Mouse (Mus musculus) forebrain, postnatal 0 days (tissue): ENCODE data around the gene Igtp. TPM values are rescaled to one million over a fixed set of nuclear protein-coding genes. Genes with fewer than 3 reads are reported as not detected.
"Not testable (repeated sequence)": the region's sequence is repeated elsewhere in the genome, so short reads cannot be mapped to it uniquely, and the experiment has no call there.

Experiments used
- ATAC-seq: fragments of 200-750 bp; cut with Nextera tagmentation; 2 replicates; pipeline ENCODE4 v1.8.0; 2017; ENCODE audit warnings: mild to moderate bottlenecking, moderate library complexity
- DNase-seq: peaks from one replicate; pipeline ENCODE4 v3.0.0-alpha.2; 2015
- H3K27ac ChIP-seq: fragments of 300-500 bp; sonication (generic); 2 replicates; pipeline ENCODE4 v1.5.1; 2014; ENCODE audit warnings: low read depth, mild to moderate bottlenecking, antibody characterized with exemption, low read length, moderate library complexity, mixed read lengths
- H3K27me3 ChIP-seq: fragments of 300-500 bp; sonication (generic); 2 replicates; pipeline ENCODE4 v1.6.1; 2014; ENCODE audit warnings: mild to moderate bottlenecking, low read length, mixed read lengths; ENCODE audit not compliant: insufficient read depth
- H3K36me3 ChIP-seq: fragments of 300-500 bp; sonication (generic); 2 replicates; pipeline ENCODE4 v1.6.1; 2014; ENCODE audit warnings: mild to moderate bottlenecking, moderate library complexity; ENCODE audit not compliant: insufficient read depth
- H3K4me1 ChIP-seq: fragments of 300-500 bp; sonication (generic); 2 replicates; pipeline ENCODE4 v1.6.1; 2014; ENCODE audit warnings: antibody characterized with exemption; ENCODE audit not compliant: insufficient read depth
- H3K4me2 ChIP-seq: fragments of 300-500 bp; sonication (generic); 2 replicates; pipeline ENCODE4 v1.6.1; 2014; ENCODE audit warnings: low read depth, mild to moderate bottlenecking, moderate library complexity
- H3K4me3 ChIP-seq: fragments of 300-500 bp; sonication (generic); 2 replicates; pipeline ENCODE4 v1.5.1; 2014; ENCODE audit warnings: low read depth, low read length, mixed read lengths
- H3K9ac ChIP-seq: fragments of 300-500 bp; sonication (generic); 2 replicates; pipeline ENCODE4 v1.6.1; 2014; ENCODE audit warnings: mild to moderate bottlenecking
- H3K9me3 ChIP-seq: fragments of 300-500 bp; sonication (generic); 2 replicates; pipeline ENCODE4 v1.6.1; 2016; ENCODE audit warnings: low read length
- CTCF ChIP-seq: sonication (generic); IDR thresholded peaks from 2 replicates; pipeline ENCODE4 v1.5.1; 2016; ENCODE audit warnings: antibody characterized with exemption, control low read depth, low read depth
- WGBS: fragments of 180-500 bp; shearing (Covaris S2); extraction: QIAGEN DNeasy Blood & Tissue Kit; methylation state at CpG from one replicate; pipeline ENCODE4 v1.1.7; 2014; 5-methylcytosine and 5-hydroxymethylcytosine counted together
- polyA plus RNA-seq: library from polyadenylated mRNA; unstranded; fragments of >200 nt; fragmentation: Nextera tagmentation; extraction: Ambion mirVana; gene quantifications from 2 replicates; pipeline ENCODE4 v1.2.1, GENCODE M21; 2015
- total RNA-seq: library from RNA; depleted of rRNA; stranded (reverse); fragments of >200 nt; gene quantifications from 2 replicates; pipeline ENCODE4 v1.2.3, GENCODE M21; 2014; rRNA removed

Igtp gene
- total RNA-seq (1.1 and 1.8 TPM in 2 replicates), polyA plus RNA-seq (1.7 and 2.6 TPM in 2 replicates)

DNA sequence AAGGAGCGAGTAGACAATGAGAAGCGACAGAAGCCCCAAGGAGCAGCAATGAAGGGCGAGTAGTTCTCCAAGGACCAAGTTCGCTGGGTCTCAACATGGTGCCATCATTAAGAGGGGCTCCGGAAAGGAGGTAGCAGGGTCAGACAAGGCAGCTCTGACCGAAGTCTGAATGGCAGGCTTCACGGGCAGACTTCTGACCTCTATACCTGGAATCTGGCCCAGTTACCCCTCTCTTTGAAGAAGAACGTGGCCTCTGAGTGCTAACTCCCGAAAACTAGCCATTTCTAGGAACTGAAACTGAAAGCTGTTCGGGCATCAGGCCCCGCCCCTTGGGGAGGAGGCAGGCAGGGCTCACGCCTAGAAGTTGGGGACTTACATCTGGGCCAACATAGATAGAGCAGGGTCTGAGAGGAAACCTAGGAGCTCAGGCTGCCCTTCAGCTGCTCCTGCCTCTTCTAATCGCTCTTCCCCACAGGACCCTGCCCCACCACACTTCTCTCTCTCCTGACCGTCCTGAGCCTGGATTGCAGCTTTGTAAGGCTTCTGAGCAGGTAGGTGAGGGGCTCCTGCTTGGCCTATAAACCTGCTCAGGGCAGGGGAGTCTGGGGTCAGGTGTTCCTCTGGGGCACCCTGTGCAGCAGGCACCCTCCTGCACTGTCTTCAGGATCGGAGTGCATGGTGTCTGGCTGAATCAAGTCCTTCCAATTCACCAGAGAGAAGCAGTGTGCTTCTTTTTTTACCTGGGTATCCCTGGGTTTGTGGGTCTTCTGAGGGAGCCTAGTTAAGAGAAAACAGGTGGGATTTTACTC is at the start of gene Igtp, which contains the start of gene Irgm2:
Gene Igtp, plus strand, starts transcription at position 328 of the 809 bp plus-strand sequence.
Gene Irgm2, plus strand, starts transcription at position 390 of the 809 bp plus-strand sequence.
- DNase-seq, H3K9me3 ChIP-seq, H3K27me3 ChIP-seq, H3K36me3 ChIP-seq, H3K4me1 ChIP-seq, H3K27ac ChIP-seq: not testable (repeated sequence)
- peak within 1 kb of the TSS; percentile 56 for H3K4me2 ChIP-seq
- H3K9ac ChIP-seq = peak within 1 kb of the TSS; percentile 39
- ATAC-seq = peak; percentile 25; the same call in 1 of the 2 replicates
- 13% methylated on average over 12 of the region's 15 CpGs for WGBS
- peak within 1 kb of the TSS; percentile 38 for H3K4me3 ChIP-seq

DNA sequence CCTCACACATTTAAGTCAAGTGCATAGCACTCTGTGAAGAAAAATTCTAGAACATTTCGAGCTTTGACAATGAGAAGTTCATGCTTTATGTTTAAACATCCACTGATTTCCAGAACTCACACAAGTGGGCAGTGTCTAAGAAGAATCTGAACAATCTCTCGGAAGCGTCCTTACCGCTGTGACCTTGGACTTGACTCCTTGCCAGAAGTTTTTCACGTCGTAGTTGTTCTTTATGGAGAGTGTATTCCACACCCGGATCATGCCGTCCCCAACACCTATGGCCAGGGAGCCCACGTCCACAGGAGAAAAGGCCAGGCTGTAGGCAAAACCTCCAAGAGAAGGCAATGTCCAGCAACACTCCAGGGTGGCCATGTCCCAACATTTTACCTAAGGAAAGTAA is 43.9 kb upstream of the Igtp start:
- no peak overlapping the region for H3K4me3 ChIP-seq
- no peak overlapping the region for H3K9ac ChIP-seq
- H3K27me3 ChIP-seq = no peaks in the 10 kb centered on the region
- WGBS = 93% methylated on average over 9 of the region's 9 CpGs
- peaks cover 77% of the 10 kb centered on the region for H3K36me3 ChIP-seq
- DNase-seq (no peak), ATAC-seq (no peak)
- H3K27ac ChIP-seq = no peak overlapping the region
- H3K4me2 ChIP-seq = no peak overlapping the region
- H3K4me1 ChIP-seq = no peaks in the 10 kb centered on the region
- no peak for TF ChIP-seq CTCF
- no peaks in the 10 kb centered on the region for H3K9me3 ChIP-seq

DNA sequence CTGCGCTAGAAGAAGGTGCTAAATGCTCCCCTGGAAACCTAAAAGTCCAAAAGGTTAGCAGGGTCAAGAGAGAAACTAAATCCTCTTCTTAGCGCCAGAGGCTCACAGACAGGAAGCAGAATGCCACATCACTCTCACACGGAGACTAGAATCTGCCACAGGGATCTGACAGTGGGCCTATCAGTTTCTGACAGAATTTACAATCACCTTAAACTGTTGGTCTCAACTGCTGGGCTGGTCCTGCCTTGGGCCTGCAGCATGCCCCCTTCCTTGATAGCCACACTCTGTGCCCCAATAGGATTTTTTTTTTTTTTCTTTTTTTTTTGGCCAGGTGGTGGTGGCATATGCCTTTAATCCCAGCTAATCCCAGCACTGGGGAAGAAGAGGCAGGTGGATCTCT is 42.5 kb upstream of the Igtp start:
- Histone ChIP-seq H3K9ac (no peak overlapping the region), H3K4me2 (no peak overlapping the region), H3K36me3 (peaks cover 74% of the 10 kb centered on the region), H3K9me3 (no peaks in the 10 kb centered on the region), H3K4me1 (no peaks in the 10 kb centered on the region), H3K27me3 (no peaks in the 10 kb centered on the region), H3K4me3 (no peak overlapping the region), H3K27ac (no peak overlapping the region)
- WGBS = 88% methylated on average over 3 of the region's 3 CpGs
- no peak for TF ChIP-seq CTCF
- DNase-seq (no peak), ATAC-seq (no peak)

DNA sequence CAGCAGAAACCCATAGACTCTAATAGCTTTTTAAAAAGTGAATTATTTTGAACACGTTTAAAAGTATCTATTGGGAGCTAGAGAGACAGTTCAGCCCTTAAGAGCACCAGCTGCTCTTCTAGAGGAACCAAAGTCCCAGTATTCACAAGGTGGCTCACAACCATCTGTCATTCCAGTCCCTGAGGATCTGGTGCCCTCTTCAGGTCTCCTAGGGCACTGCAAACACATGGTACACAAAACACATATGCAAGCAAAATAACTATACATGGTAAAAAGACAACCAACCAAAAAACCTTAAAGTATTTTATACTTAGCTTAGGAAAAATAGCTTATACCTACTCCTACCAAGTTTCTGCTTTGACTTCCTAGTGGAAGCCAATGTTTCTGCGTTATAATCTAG is 34.3 kb upstream of the Igtp start:
- H3K27me3 ChIP-seq = no peaks in the 10 kb centered on the region
- no peak overlapping the region for H3K27ac ChIP-seq
- no peak for DNase-seq
- WGBS = 92% methylated on average over 2 of the region's 2 CpGs
- no peak overlapping the region for H3K4me2 ChIP-seq
- ATAC-seq = no peak
- no peak overlapping the region for H3K4me3 ChIP-seq
- peaks cover 45% of the 10 kb centered on the region for H3K36me3 ChIP-seq
- H3K9ac ChIP-seq = no peak overlapping the region
- TF ChIP-seq CTCF = peak; percentile 40
- H3K4me1 ChIP-seq = peaks cover 5% of the 10 kb centered on the region; the same call in 1 of the 2 replicates
- H3K9me3 ChIP-seq = no peaks in the 10 kb centered on the region

GRCm38 (mm10) chr11:58167822-58168166 is 31.6 kb upstream of the Igtp start:
- WGBS = under 1% methylated on average over 8 of the region's 8 CpGs
- H3K36me3 ChIP-seq = peaks cover 26% of the 10 kb centered on the region
- H3K27me3 ChIP-seq = no peaks in the 10 kb centered on the region
- ATAC-seq (no peak), DNase-seq (no peak)
- no peak; the same call in 1 of the 2 replicates for TF ChIP-seq CTCF
- H3K4me3 ChIP-seq = peak overlapping the region; percentile 67
- no peak overlapping the region for H3K27ac ChIP-seq
- H3K9me3 ChIP-seq = no peaks in the 10 kb centered on the region
- peak overlapping the region; percentile 65 for H3K9ac ChIP-seq
- peak overlapping the region; percentile 84 for H3K4me2 ChIP-seq
- peaks cover 15% of the 10 kb centered on the region; the same call in 1 of the 2 replicates for H3K4me1 ChIP-seq

DNA sequence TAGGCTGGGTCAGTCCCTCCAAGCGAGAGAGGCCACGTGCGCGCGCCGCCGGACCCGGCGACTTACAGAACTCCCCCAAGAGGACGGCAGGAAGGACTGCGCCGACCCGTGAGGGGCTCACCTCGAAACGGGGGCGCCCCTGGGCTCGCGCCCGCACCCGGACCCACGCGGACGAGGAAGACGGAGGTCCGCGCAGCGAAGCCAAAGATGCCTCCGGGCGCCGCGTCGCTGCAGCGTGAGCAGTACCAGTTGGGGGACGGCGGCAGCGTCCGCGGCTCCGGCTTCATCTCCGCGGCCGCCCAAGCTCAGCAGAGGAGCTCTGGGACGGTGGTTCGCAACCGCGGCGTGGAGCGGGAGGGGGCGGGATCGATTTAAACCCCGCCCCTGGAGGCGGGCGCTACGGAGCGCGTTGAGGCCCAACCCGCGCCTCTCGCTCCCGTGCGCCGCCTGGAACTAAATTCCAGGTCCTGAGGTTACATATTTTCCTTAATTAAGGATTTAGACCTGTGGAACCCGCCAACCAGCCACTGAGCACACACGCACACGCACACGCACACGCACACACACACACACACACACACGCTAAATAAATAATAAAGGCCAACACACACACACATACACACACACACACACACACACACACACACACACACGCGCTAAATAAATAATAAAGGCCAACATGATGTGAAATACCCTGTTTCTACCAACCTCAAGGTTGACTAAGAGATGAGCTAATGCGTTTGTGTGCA is 31.0 kb upstream of the Igtp start, which contains the start of gene Gemin5:
Gene Gemin5, minus strand, starts transcription at position 373 of the 749 bp plus-strand sequence.
- Histone ChIP-seq H3K4me3 (peak within 1 kb of the TSS; percentile 67), H3K9ac (peak within 1 kb of the TSS; percentile 65), H3K4me1 (peaks cover 15% of the 10 kb centered on the region; the same call in 1 of the 2 replicates), H3K4me2 (peak within 1 kb of the TSS; percentile 84), H3K27ac (peak within 1 kb of the TSS; percentile 52), H3K9me3 (no peaks in the 10 kb centered on the region), H3K27me3 (no peaks in the 10 kb centered on the region), H3K36me3 (peaks cover 22% of the 10 kb centered on the region)
- TF ChIP-seq CTCF = peak; percentile 39; the same call in 1 of the 2 replicates
- ATAC-seq (peak; percentile 90), DNase-seq (peak; percentile 91)
- 2% methylated on average over 71 of the region's 71 CpGs for WGBS
